Mouse (Mus musculus) midbrain, embryonic 14.5 days (tissue): Measurements from ENCODE around the gene Rasa2. TPM values are rescaled to one million over a fixed set of nuclear protein-coding genes. Genes with fewer than 3 reads are reported as not detected.

Experiments
- ATAC-seq: fragments of 200-750 bp; cut with Nextera tagmentation; 2 replicates; pipeline ENCODE4 v1.8.0; 2017; ENCODE audit warnings: moderate number of reproducible peaks, moderate library complexity; ENCODE audit not compliant: low FRiP score, low TSS enrichment
- DNase-seq: peaks from one replicate; pipeline ENCODE4 v3.0.0-alpha.2; 2015
- H3K27ac ChIP-seq: fragments of 300-500 bp; sonication (generic); replicated peaks from 2 replicates; pipeline ENCODE4 v1.5.1; 2014; ENCODE audit warnings: mild to moderate bottlenecking, low read depth, low read length, moderate library complexity
- H3K27me3 ChIP-seq: fragments of 300-500 bp; sonication (generic); 2 replicates; pipeline ENCODE4 v1.6.1; 2014; ENCODE audit warnings: low read length, control low read depth, mixed read lengths; ENCODE audit not compliant: control insufficient read depth, insufficient read depth
- H3K36me3 ChIP-seq: fragments of 300-500 bp; sonication (generic); 2 replicates; pipeline ENCODE4 v1.6.1; 2014; ENCODE audit warnings: low read length, control low read depth; ENCODE audit not compliant: control insufficient read depth, insufficient read depth
- H3K4me1 ChIP-seq: fragments of 300-500 bp; sonication (generic); 2 replicates; pipeline ENCODE4 v1.6.1; 2014; ENCODE audit warnings: mild to moderate bottlenecking, antibody characterized with exemption, low read length, control low read depth; ENCODE audit not compliant: control insufficient read depth, insufficient read depth
- H3K4me2 ChIP-seq: fragments of 300-500 bp; sonication (generic); 2 replicates; pipeline ENCODE4 v1.6.1; 2014; ENCODE audit warnings: mild to moderate bottlenecking, low read length, moderate library complexity
- H3K4me3 ChIP-seq: fragments of 300-500 bp; sonication (generic); replicated peaks from 2 replicates; pipeline ENCODE4 v1.5.1; 2014; ENCODE audit warnings: low read depth, low read length
- H3K9ac ChIP-seq: fragments of 300-500 bp; sonication (generic); replicated peaks from 2 replicates; pipeline ENCODE4 v1.6.1; 2014; ENCODE audit warnings: mild to moderate bottlenecking, low read length, moderate library complexity
- H3K9me3 ChIP-seq: fragments of 300-500 bp; sonication (generic); 2 replicates; pipeline ENCODE4 v1.6.1; 2016; ENCODE audit warnings: low read length, control low read depth, mixed read lengths; ENCODE audit not compliant: control insufficient read depth
- WGBS: fragments of 180-500 bp; shearing (Covaris S2); extraction: QIAGEN DNeasy Blood & Tissue Kit; methylation state at CpG from one replicate; pipeline ENCODE4 v1.1.7; 2014; 5-methylcytosine and 5-hydroxymethylcytosine counted together
- polyA plus RNA-seq: library from polyadenylated mRNA; unstranded; fragments of >200 nt; fragmentation: Nextera tagmentation; extraction: Ambion mirVana; gene quantifications from 2 replicates; pipeline ENCODE4 v1.2.1, GENCODE M21; 2014

The Rasa2 gene
- polyA plus RNA-seq, 1 experiment from 2014 or later = 17.9 TPM

DNA sequence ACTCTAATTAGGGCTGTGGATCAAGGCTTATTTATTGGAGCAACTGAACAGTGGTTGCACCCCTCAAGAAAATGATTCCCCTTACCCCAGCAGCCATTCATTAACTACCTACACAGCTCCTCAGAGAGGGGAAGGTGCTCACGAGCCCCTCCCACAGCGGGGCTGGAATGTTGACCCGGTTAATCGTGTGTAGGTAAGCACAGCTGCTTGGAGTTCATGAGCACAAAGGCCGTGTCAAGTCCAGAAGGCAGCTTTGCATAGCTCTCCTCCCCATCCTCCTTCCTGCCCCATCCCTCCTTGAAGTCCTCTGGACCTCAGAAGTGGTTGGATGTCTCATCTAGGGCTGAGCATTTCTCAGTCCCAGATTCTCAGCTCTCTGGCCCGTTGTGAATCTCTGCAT is 3.8 kb upstream of the Rasa2 start:
- H3K9ac ChIP-seq = no peak overlapping the region
- no peaks in the 10 kb centered on the region for H3K9me3 ChIP-seq
- ATAC-seq (no peak), DNase-seq (no peak)
- no peaks in the 10 kb centered on the region for H3K36me3 ChIP-seq
- H3K4me2 ChIP-seq = no peak overlapping the region
- no peak overlapping the region for H3K27ac ChIP-seq
- no peaks in the 10 kb centered on the region for H3K4me1 ChIP-seq
- WGBS = 79% methylated on average over 6 of the region's 6 CpGs
- no peaks in the 10 kb centered on the region for H3K27me3 ChIP-seq
- no peak overlapping the region for H3K4me3 ChIP-seq

DNA sequence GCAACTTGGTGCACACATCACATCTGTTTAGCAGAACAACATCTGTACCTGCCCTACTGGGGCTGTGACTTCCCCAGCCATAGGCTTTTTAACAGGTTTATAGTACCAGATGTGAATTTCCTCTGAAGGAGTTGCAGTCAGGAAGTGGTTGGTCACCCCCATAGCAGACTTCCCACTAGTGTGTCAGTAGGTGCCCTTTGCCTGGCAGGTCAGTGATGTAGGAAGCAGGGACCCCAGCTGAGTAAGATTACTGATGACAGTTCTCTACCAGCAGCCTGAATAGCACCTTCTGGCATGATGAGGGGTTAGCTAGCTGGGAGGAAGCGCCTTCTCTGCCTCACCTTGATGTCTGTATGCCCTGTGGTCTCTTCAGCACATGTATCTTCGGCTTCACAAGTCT is 2.4 kb upstream of the Rasa2 start:
- H3K4me3 ChIP-seq = no peak overlapping the region
- no peak overlapping the region for H3K4me2 ChIP-seq
- no peaks in the 10 kb centered on the region for H3K4me1 ChIP-seq
- no peaks in the 10 kb centered on the region for H3K9me3 ChIP-seq
- DNase-seq (no peak), ATAC-seq (no peak)
- 92% methylated on average over 2 of the region's 2 CpGs for WGBS
- H3K36me3 ChIP-seq = no peaks in the 10 kb centered on the region
- no peak overlapping the region for H3K27ac ChIP-seq
- no peaks in the 10 kb centered on the region for H3K27me3 ChIP-seq
- no peak overlapping the region for H3K9ac ChIP-seq

DNA sequence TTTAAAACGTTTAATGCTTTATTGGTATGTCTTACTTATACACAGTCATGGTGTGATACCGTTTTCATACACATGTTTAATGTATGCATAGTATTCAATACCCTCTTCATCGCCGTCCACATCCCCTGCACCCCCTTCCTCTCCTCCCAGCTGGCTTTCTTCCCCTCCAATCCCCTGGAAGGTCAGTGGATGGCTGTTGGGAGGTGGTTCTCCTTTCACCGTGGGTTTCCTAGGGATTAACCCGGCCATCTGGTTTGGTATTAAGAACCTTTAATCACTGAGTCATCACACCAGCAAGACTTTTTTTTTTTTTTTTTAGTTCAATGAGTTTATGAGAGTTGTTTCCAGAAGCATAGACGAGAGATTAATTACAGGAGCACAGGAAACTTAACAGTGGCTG is 1.3 kb upstream of the Rasa2 start:
- no peaks in the 10 kb centered on the region for H3K36me3 ChIP-seq
- WGBS = 35% methylated on average over 7 of the region's 7 CpGs
- H3K4me3 ChIP-seq = no peak overlapping the region
- no peak overlapping the region for H3K9ac ChIP-seq
- no peak overlapping the region for H3K27ac ChIP-seq
- no peaks in the 10 kb centered on the region for H3K4me1 ChIP-seq
- H3K4me2 ChIP-seq = no peak overlapping the region
- H3K9me3 ChIP-seq = no peaks in the 10 kb centered on the region
- no peaks in the 10 kb centered on the region for H3K27me3 ChIP-seq
- DNase-seq = no peak
- ATAC-seq = no peak

GRCm38 (mm10) chr9:96632073-96632690 is 765 bp upstream of the Rasa2 start:
- no peaks in the 10 kb centered on the region for H3K9me3 ChIP-seq
- H3K4me3 ChIP-seq = peak overlapping the region; percentile 90; the same call in 1 of the 2 replicates
- DNase-seq (no peak), ATAC-seq (no peak)
- peak overlapping the region; percentile 74 for H3K4me2 ChIP-seq
- no peaks in the 10 kb centered on the region for H3K27me3 ChIP-seq
- H3K9ac ChIP-seq = no peak overlapping the region
- WGBS = 67% methylated on average over 6 of the region's 6 CpGs
- no peak overlapping the region for H3K27ac ChIP-seq
- H3K4me1 ChIP-seq = no peaks in the 10 kb centered on the region
- H3K36me3 ChIP-seq = no peaks in the 10 kb centered on the region

DNA sequence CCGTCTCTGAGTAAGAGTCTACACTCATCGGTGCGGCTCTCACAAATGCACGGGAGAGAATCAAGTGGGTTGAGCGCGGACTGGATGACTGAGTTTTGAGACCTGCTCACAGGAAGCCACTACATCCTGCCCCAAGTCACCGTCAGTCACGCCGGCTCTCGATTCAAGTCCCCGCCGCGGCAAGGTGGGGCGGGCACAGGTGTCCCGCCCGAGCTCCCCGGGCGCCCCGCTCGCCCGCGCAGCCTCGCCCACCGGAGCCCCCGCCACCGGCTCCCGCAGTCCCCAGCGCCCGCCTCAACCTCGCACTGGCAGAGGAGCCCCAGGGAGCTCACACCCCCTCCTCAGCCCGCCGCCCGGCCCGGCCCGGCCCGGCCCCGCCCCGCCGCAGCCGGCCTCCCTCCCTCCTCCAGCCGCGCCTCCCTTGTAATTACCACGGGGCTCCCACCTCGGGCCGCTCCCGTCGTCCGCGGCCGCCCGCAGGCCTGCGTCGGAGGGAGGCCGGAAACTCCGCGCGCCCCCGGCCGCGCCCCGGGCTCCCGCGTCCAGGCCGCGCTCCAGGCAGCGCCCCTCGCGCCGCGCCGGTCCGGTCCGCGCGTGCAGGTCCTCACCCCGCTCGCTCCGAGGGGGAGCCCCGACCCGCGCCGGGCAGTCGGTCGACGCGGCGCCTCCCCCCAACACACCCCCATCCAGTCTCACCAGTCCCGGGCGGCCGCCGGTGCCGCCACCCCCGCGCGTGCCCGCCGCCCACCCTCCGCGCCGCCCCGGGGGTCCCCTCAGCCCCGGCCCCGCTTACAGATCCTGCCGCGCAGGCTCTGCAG is 637 bp downstream of the Rasa2 start:
- ATAC-seq = peak; percentile 85
- peak overlapping the region; percentile 90 for H3K4me3 ChIP-seq
- no peaks in the 10 kb centered on the region for H3K27me3 ChIP-seq
- peak overlapping the region; percentile 97 for H3K27ac ChIP-seq
- no peaks in the 10 kb centered on the region for H3K36me3 ChIP-seq
- under 1% methylated on average over 58 of the region's 105 CpGs for WGBS
- peak; percentile 80 for DNase-seq
- no peaks in the 10 kb centered on the region for H3K9me3 ChIP-seq
- H3K4me1 ChIP-seq = no peaks in the 10 kb centered on the region
- H3K9ac ChIP-seq = peak overlapping the region; percentile 96
- peak overlapping the region; percentile 74 for H3K4me2 ChIP-seq

DNA sequence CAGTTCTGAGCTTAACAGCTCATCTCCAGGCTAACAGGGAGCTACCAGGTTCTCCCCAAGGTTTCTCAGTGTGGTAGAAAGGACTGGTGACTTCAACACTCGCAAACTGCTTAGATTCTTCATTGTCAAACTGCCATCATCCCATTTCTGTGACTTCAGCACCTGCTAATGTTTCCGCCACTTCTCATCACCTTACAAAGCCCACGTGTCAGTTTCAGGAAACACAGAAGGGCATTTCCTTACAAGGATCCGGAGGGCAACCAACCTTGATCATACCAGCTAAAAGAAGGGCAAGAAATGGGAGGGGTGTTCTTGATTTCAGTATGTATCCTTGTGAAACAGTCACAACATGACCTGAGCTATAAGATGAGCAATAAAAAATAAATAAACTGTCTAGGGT is 2.3 kb downstream of the Rasa2 start:
- ATAC-seq (no peak), DNase-seq (no peak)
- no peak overlapping the region for H3K4me3 ChIP-seq
- H3K4me1 ChIP-seq = no peaks in the 10 kb centered on the region
- no peaks in the 10 kb centered on the region for H3K9me3 ChIP-seq
- no peak overlapping the region for H3K27ac ChIP-seq
- no peaks in the 10 kb centered on the region for H3K27me3 ChIP-seq
- H3K36me3 ChIP-seq = no peaks in the 10 kb centered on the region
- H3K9ac ChIP-seq = no peak overlapping the region
- WGBS = 73% methylated on average over 4 of the region's 4 CpGs
- H3K4me2 ChIP-seq = no peak overlapping the region

DNA sequence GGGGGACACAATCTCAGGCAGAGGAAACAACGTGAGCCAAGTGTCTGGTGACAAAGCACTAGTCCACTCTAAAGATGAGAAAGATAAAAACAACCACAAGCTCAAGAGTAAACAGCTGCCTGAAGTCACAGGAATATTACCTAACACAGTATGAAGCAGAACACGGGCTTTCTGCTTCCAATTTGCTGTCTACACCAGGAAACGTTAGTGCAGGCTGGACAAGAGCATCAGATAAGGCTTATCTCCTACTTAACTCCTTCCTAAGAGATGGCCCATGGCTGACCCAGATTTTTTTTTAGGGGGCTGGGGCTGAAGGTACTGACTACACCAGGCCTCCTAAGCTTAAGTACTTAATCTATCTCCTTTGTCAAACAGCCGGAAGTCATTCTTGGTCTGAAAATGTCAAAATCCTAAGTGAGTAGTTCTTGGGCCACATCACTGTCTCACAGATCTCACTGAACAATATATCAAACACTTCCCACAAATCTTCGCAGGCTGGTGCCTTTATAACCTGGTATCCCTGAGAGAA is 3.8 kb downstream of the Rasa2 start:
- no peak overlapping the region for H3K4me3 ChIP-seq
- H3K4me1 ChIP-seq = no peaks in the 10 kb centered on the region
- no peak overlapping the region for H3K27ac ChIP-seq
- H3K9me3 ChIP-seq = no peaks in the 10 kb centered on the region
- H3K9ac ChIP-seq = no peak overlapping the region
- no peaks in the 10 kb centered on the region for H3K27me3 ChIP-seq
- H3K36me3 ChIP-seq = no peaks in the 10 kb centered on the region
- no peak for DNase-seq
- 43% methylated on average over 5 of the region's 5 CpGs for WGBS
- no peak for ATAC-seq
- H3K4me2 ChIP-seq = no peak overlapping the region

DNA sequence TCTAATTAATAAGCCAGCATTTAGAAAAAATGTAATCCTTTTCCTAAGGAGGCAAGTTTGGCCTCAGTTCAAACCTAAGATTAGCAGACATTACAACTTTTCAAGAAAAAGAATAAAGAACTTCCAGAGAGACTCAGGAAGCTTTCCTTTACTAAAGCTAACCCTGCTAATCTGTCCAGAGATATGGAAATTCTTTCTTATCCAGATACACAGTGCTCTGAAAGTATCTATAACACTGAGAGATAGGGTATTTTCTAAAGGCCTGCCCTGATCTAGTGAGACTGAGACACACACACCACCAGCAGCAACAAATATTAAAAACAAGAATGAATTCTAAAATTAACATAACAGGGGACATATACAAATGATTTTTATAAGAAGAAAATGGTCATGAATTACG is 4.4 kb downstream of the Rasa2 start:
- ATAC-seq = no peak
- WGBS = 82% methylated on average over 1 of the region's 1 CpGs
- no peak for DNase-seq

More for the DNA sequence above, 4.4 kb downstream of the Rasa2 start:
- H3K27me3 ChIP-seq = no peaks in the 10 kb centered on the region
- no peak overlapping the region for H3K9ac ChIP-seq
- H3K4me2 ChIP-seq = no peak overlapping the region
- no peak overlapping the region for H3K4me3 ChIP-seq
- no peak overlapping the region for H3K27ac ChIP-seq
- H3K4me1 ChIP-seq = no peaks in the 10 kb centered on the region
- H3K36me3 ChIP-seq = no peaks in the 10 kb centered on the region
- no peaks in the 10 kb centered on the region for H3K9me3 ChIP-seq
